Mouse (Mus musculus) lung, postnatal 14 days (tissue): ENCODE measurements around the gene Slc39a7.
A peak's percentile ranks its signal among the peaks of the same experiment; 100 is the strongest.

ENCODE experiments used
- DNase-seq: peaks from one replicate; pipeline ENCODE4 v3.0.0; 2021

The Slc39a7 gene

GRCm38 (mm10) chr17:34031465-34032173, at the start of gene Slc39a7, which contains the start of gene Rxrb:
Slc39a7 (minus strand) TSS chr17:34031682.
Rxrb (plus strand) TSS chr17:34031812.
- DNase-seq: peak; percentile 99

DNA sequence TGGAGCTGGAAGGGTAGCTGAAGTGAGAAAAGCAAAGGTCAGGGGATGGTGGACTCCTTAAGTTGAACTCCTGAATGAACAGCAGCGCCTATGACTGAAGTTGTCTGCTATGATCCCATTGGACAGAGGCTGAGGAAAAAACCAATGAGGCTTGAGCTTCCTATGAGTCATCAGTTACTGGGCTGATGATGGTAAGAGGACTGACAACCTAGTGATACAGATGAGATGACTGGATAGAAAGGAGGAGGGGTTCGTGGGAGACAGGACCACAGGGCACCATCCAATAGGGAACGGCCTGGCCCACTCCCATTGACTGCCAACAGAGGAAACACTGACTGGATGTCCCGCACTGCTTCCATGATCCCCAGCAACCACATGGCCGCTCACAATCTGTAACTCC, 48.1 kb upstream of the Slc39a7 start:
- DNase-seq: peak; percentile 28

DNA sequence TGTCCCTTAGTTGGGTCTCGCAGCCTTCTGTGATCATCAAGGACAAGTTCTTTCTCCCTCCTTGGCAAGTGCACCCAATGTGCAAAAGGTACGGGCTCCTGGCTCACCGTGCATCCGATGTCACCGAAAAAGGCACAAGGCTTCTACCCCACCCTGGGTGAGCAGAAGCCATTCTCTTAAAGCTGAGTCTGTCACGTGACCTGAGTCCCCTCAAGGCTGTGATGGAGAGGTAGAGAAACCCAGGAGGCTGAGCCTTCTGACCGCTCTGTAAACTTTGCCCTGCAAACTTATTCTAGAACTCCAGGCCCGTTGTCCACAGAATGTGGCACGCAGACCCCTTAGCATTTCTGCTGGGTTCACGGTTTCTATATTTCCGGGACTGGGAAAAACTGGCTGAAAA, 47.5 kb upstream of the Slc39a7 start:
- no peak for DNase-seq

DNA sequence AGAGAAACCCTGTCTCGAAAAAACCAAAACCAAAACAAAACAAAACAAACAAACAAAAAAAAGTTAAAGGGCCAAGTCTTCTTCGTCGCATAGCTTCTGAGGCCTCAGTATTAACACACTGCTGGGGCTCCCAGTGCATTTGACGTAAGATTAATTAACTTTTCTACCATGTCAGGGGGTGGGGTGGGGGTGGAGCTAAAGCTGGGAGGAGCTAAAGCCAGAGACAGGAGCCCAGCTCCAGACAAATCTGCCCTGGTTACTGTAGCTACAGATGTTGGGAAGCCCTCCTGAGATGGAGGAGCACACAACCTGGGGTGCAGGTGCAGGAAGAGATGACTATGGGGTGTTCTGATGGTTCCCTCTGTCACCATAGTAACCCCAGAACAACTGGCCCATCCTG, 46.7 kb upstream of the Slc39a7 start:
- DNase-seq: no peak

DNA sequence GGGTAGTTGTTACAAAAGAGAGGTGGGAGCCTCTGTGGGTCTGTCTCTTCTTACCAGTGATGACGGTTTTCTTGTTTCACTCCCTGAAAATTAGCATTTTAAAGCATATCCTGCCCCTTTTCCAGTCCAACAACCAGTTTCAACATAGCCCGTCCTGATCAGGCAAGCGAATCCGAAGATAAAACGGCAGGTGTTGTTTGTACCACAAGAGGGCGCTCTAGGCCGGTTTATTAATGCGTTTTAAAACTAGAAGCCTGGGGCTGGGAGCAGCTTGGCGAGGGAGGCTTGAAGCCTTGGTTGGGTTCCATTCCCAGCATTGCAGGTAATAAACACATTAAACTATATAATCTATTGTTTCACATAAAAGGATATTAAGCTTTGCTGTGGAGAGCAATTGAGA, 46.1 kb upstream of the Slc39a7 start:
- peak; percentile 83 for DNase-seq

GRCm38 (mm10) chr17:34075271-34075670, 43.8 kb upstream of the Slc39a7 start:
- DNase-seq: peak; percentile 85

- DNase-seq: no peak
Observed at GRCm38 (mm10) chr17:34072091-34072490, 40.6 kb upstream of the Slc39a7 start.

- no peak for DNase-seq
Observed at GRCm38 (mm10) chr17:34068864-34069263, 37.4 kb upstream of the Slc39a7 start.

GRCm38 (mm10) chr17:34057224-34057623, 25.7 kb upstream of the Slc39a7 start:
- no peak for DNase-seq

- DNase-seq: no peak
Observed at GRCm38 (mm10) chr17:34047404-34048050, 16.0 kb upstream of the Slc39a7 start.

- no peak for DNase-seq
Observed at GRCm38 (mm10) chr17:34045941-34046340, 14.5 kb upstream of the Slc39a7 start.

DNA sequence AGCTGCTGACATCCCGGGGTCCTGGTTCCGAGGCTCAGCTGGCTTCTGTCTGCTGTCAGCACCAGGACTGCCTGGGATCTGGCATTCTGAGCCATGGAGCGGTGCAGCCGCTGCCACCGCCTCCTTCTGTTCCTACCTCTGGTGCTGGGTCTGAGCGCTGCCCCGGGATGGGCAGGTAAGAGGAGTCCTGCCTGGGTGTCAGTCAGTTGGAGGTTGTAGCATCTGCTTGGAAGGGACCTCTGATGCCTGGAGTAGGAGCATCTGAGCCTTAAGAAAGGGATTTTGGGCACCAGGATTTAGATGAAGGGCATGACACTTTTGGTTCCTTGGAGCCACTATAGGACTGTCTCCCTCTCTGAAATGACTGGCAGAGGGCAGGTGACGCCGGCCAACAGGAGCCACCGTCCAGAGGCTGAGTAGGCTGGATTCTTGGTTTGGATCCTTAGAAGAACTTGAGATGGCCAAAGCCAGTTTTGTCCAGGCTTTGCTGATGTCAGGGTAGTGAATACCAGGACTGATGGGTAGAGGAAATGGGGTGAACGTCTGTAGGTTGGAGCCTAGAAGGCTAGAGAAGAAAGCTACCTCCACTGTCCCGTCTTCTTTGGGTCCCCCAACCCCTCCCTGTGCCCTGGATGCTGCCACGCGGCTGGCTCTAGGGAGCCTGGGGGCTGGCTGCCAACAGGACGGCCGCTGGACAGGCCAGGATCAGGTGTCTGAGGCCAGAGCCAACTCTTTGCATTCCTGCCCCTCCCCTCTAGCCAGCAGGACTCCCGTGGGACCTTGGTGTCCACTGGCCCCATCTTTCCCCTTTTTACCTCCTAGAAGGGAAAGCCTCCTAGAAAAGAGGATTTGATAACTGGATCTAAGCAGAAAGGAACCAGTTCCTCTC, 8.3 kb upstream of the Slc39a7 start:
- DNase-seq: no peak

- no peak for DNase-seq
Observed at GRCm38 (mm10) chr17:34038878-34039561, 7.5 kb upstream of the Slc39a7 start, which contains the start of gene Col11a2. Col11a2 (plus strand) TSS chr17:34039437.

- DNase-seq: no peak
Observed at GRCm38 (mm10) chr17:34038440-34038839, 7.0 kb upstream of the Slc39a7 start.

DNA sequence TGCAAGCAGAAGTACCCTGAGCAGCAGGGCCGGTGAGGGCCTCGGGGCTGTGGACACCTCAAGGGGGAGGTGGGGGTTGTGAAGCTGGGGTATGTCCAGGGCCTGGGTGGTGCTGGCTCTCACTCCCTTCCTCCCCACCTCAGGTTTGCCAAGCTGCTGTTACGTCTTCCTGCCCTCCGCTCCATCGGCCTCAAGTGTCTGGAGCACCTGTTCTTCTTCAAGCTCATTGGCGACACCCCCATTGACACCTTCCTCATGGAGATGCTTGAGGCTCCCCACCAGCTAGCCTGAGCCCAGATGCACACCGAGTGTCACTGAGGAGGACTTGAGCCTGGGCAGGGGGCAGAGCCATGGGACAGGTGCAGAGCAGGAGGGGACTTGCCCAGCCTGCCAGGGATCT, 5.8 kb upstream of the Slc39a7 start:
- no peak for DNase-seq

GRCm38 (mm10) chr17:34036647-34037046, 5.2 kb upstream of the Slc39a7 start:
- DNase-seq: no peak

GRCm38 (mm10) chr17:34035517-34035916, 4.0 kb upstream of the Slc39a7 start:
- no peak for DNase-seq

DNA sequence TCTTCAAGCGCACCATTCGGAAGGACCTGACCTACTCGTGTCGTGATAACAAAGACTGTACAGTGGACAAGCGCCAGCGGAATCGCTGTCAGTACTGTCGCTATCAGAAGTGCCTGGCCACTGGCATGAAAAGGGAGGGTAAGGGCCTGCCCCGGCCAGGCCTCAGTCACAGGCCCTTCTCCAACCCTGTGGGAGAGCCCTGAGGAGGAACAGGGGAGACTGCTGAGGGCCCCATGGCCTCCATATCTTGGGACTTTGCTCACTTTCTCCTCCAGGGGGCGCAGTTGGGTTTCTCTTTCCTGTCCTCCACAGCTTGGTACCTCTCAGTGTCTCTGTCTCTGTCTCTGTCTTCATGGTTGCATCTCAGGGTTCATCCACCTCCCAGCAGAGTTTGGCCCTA, 2.6 kb upstream of the Slc39a7 start:
- peak; percentile 75 for DNase-seq

DNA sequence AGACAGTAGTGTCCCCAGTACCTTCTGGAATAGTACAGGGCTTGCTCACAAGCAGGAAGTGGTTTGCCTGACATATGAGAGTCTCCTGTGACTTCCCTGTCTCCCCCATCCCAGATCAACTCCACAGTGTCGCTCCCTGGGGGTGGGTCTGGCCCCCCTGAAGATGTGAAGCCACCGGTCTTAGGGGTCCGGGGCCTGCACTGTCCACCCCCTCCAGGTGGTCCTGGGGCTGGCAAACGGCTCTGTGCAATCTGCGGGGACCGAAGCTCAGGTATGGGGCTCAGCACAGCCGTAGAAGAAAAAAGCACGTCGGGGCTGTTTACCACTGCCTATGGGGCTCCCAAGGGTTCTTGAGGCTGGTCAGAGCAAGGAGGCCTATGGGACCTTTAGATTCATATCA, 2.0 kb upstream of the Slc39a7 start:
- no peak for DNase-seq

DNA sequence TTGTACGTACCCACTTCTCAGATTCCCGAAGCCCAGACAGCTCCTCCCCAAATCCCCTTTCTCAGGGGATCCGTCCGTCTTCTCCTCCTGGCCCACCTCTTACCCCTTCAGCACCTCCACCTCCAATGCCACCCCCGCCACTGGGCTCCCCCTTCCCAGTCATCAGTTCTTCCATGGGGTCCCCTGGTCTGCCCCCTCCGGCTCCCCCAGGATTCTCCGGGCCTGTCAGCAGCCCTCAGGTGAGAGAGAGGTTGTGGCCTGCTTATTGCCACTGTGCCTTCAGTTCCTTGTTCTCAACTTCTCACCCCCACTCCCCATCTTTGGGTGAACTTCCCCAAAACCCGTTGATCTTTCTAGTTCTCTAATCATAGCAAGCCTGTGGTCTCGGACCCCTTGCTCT, 1.3 kb upstream of the Slc39a7 start:
- DNase-seq: no peak

GRCm38 (mm10) chr17:34032174-34032632, 721 bp upstream of the Slc39a7 start:
- DNase-seq: peak; percentile 70

- no peak for DNase-seq
Observed at GRCm38 (mm10) chr17:34030861-34031326, 588 bp downstream of the Slc39a7 start.
